Mouse (Mus musculus) erythroid progenitor cell, adult 5-6 weeks (primary cell): Measurements from ENCODE around the gene Naa38. TPM values are rescaled to one million over a fixed set of nuclear protein-coding genes. Genes with fewer than 3 reads are reported as not detected.

ENCODE experiments used
- ATAC-seq: replicated peaks from 2 replicates; pipeline ENCODE4 v1.8.0; 2016; ENCODE audit warnings: moderate number of reproducible peaks, mild to moderate bottlenecking, moderate TSS enrichment, inconsistent platforms; ENCODE audit not compliant: poor library complexity, low FRiP score, severe bottlenecking
- total RNA-seq, 2 experiments: library from RNA; stranded (forward) in 1 of 2; stranded (reverse) in 1 of 2; fragments of 150-400 nt in 1 of 2; fragments of 186-747, 209-891 nt in 1 of 2; gene quantifications; 2 replicates each; pipeline versions ENCODE4 v1.2.3 to v1.2.4; 2015 to 2017; ENCODE audit warnings: low replicate concordance in 2 of 2

Naa38 gene
- 26.8 and 31.7 TPM in 2 replicates for total RNA-seq (2015; ENCODE audit: low replicate concordance)
- total RNA-seq (2017; ENCODE audit: low replicate concordance), result 21.6 and 21.9 TPM in 2 replicates

DNA sequence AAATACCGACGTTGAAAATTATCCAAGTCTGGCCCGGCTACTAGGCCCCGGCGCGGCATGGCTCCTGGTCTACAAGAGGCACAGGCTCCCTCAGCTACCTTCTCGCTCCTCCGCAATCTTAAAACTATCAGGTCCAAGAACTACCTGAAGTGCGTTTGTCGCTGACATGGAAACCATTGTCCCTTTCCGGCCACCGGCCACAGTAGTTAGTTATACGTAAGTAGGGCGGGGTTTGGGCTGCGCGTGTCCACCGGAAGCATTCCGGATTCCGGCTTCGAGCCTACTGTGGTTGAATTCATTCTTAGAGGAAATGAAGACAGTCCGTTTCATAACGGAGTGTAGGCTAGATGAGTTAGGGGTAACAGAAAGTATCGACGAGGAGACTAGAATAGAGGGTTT lies at the start of gene Naa38, which contains the start of gene Cyb5d1:
Naa38 (plus strand) TSS at position 253 of the 399 bp plus-strand sequence.
Cyb5d1 (minus strand) TSS at position 397 of the 399 bp plus-strand sequence.
- peak; percentile 81 for ATAC-seq

DNA sequence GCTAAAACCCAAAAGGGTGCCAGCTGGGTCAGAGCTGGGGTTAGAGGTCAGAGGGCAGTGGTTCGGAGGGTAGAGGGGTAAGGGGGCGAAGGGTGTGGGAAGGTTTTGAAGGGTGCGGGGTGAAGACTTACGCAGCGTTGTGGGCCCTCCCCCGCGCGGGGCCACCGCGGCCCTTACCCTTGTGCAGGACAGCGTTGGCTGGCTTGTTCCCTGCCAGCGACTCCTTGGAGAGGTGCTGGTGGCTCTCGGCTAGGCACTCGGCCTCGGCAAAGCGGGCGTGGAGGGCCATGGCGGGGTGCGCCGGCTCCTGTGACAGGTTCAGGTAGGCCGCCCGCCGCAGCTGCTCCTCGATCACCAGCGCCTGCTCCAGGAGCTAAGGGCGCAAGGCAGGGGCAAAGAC lies 48.8 kb upstream of the Naa38 start:
- ATAC-seq, result no peak

DNA sequence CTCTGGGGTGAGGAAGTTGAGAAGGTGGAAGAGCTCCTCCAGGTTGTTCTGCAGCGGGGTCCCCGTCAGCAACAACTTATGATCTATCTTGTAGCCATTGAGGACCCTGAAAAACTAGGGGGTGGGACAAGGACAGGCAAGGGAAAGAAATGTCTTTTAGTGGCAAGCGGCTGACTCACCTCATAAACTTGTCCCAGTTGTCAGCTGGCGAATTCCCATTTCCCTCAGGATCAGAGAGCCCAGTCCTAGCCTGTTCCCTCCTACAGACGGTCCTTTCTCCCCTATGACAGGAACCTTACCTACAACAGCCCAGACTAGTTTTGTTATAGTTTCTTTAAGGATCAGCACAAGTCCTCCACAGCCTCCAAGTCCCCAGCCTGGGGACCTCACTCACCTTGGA lies 38.7 kb upstream of the Naa38 start:
- ATAC-seq, result no peak

GRCm38 (mm10) chr11:69357690-69358089 lies 37.6 kb upstream of the Naa38 start:
- ATAC-seq, result no peak

GRCm38 (mm10) chr11:69362021-69362420 lies 33.3 kb upstream of the Naa38 start:
- no peak for ATAC-seq

- ATAC-seq, result no peak
Observed at GRCm38 (mm10) chr11:69362479-69362878, 32.8 kb upstream of the Naa38 start.

GRCm38 (mm10) chr11:69364376-69364775 lies 30.9 kb upstream of the Naa38 start:
- ATAC-seq, result no peak

- peak; percentile 42 for ATAC-seq
Observed at GRCm38 (mm10) chr11:69364910-69365309, 30.4 kb upstream of the Naa38 start.

DNA sequence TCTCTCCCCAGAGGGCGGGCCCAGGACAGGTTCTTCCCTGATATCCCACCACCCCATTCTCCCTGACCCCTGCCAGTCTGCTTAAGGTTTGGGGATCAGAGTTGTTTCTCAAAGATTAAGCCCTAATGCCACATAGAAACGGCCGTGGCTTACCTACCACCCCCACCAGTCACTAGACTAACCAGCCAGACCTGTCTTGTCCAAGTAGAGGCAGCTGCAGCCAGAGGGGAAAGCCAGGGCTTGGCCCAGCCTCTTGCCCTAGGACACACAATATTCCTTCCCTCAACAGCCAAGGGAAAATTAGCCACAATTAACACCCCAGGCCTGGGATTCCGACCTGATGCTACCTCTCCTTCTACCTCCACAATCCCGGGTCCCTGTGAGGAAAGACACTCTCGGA lies 29.6 kb upstream of the Naa38 start:
- no peak for ATAC-seq

- peak; percentile 74 for ATAC-seq
Observed at GRCm38 (mm10) chr11:69366157-69366854, 29.0 kb upstream of the Naa38 start.

DNA sequence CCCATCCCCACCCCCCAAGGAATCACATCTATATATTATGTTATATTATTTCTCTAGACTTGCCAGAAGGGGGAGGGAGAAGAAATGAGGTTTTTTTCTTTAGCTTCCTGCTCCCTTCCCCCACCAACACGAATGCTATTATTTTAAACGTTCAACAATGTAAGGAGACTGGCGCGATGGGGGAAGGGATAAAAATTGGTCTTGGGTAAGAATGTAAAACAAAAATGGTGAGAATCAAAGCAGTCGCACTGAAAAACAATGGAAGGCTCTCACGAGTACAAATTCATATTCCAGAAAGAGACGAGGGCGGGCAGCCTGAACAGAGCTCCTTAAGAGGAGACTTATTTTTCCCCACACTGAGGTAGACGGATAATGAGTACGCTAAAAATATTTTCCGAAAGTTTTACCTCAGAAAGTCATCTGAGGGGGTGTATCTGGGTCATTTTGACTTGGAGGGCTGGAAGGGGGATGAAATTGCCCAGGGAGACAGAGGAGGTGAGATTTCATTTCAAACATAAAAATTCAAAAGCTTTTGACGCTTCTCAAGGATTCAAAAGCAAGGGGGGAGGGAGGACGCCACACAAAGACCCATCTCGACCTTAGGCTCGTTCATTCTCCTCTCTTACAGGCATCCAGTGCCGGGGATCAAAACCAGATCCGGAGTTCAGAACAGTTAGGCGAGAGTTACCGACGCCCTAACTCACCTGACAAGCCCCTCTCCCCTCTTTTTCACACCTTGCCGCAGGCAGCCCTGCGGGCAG lies 28.3 kb upstream of the Naa38 start:
- no peak for ATAC-seq

DNA sequence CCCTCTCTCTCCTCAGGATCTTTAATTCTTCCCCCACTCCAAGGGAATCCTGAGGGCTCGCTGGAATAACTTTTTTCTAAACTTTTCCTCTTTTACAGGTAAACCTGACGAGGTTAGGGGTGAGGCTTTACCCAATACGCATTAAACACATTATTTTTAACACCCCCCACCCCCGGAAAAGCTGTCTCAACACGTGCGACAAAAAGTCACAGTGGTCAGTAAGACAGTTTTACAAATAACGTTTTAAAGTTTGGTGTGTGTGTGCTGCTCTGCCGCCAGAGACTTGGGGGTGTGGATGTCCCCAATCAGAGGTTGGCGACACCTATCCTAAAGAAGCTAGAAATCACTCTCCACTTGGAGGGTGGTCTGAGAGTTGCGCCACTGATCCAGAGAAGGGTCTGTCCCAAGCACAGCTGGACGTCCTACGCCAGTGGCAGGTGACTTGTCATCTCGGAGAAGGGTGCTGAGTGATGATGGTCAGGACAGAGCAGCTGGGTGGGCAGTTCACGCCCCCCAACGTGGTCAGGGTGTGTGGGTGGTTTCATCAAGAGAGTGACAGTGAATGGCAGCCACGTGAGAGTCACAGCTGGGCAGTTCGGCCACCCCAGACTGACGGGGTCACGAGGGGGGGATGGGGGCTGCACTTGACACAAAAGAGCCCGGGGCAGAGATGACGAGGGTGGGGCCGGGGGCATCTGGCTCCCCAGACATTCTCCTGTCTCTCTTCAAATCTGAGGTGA lies 27.5 kb upstream of the Naa38 start:
- ATAC-seq, result no peak

DNA sequence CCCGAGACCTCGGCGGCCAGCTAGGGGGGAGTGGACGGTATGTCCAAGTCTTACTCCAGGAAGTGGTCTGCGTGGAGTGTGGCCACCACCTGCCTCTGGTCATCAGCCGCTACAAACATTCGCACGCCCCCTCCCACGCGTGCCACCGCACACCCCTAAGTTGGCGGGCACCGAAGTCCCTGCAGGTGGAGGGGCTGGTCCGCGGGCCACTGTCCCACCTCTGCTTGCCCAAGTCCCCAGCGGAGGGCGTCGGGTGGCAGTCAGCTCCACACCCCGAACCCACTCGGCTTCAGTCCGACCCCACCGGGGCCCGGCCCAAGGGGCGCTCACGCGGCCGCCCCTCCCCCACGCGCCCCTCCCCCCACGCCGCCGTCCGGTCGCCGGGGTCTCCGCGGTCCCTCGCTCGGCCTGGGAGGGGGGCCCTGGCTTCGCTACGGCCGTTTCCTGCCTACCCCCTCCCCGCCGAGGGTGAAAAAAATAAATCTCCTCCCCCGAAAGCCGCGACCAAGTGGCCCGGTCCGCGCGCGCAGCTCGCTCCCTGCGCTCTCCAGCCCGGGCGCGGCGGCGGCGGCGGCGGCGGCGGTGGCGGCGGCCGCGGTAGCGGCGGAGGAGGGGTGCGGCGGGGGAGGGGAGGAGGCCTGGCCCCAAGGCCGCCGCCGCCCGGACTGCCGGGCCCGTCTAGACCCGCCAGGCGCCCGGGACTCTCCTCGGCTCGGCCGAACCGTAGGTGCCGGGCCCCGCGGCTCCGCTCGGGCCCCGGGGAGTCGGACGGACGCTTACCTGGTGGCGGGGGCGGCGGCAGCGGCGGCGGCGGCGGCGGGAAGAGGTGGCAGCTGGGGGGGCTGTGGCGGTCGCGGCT lies 26.7 kb upstream of the Naa38 start:
- no peak for ATAC-seq

GRCm38 (mm10) chr11:69369215-69369989 lies 25.9 kb upstream of the Naa38 start, which contains the start of gene Chd3:
Chd3 (minus strand) TSS chr11:69369406.
- no peak for ATAC-seq

DNA sequence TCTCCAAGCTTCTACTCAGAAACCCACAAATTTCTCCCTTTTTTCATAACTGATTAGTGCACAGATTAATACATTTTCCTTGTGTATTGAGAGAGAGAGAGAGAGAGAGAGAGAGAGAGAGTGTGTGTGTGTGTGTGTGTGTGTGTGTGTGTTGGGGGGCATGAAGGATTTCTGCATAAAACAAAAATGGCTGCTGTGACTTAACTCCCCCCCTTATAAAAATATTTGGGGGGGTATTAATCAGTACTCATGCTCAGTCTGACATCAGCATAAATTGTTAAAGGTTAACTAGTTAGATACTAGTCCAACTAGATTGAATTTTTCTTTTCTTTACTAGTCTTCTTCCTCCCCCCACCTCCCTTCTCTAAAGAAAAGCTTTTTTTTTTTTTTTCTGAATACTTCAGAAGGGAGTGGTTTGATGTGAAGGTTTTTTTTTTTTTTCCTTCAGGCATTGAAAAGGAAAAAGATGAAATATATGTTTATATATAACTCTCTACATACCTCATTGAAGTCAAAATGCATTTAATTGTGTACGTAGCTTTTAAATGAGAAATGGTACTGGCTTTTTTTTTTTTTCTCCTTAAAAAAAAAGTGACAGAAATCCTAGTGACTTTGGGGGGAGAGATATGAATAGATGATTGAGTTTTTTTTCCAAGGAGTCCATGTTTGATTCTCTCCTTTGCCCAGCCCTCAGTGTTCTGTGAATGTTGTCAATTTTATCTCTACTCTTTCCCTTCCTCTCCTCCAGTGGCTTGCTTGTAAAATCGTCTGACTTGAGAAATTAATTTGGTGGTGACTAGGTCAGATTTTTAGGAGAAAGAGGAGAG lies 25.1 kb upstream of the Naa38 start:
- ATAC-seq, result no peak

DNA sequence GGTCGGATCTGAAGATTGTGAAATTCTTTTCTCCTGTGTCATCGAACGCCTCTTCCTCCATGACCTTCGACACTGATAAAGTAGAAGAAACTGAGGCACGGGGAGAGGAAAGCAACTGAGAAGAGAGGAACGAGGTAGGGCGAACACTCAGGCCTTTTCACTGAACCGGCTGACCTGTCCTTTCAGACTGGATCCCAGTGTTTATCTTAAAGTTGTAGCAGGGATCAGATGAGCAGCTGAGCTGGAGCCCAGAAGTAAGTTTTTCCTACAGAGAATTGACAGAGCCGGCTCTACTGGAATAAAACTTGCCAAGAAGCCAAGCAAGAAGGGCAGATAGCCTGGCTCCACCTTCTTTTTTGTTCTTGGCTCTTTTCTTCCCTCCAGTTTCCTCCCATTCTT lies 24.5 kb upstream of the Naa38 start:
- no peak for ATAC-seq

GRCm38 (mm10) chr11:69371601-69372000 lies 23.7 kb upstream of the Naa38 start:
- no peak for ATAC-seq
